Mouse (Mus musculus) limb, embryonic 10.5 days (tissue): ENCODE data around the gene Smap2. TPM values are rescaled to one million over a fixed set of nuclear protein-coding genes. Genes with fewer than 3 reads are reported as not detected.

Experiments used
- microRNA-seq: library from miRNA; unstranded; fragments of <30 nt; microRNA quantifications from one replicate; pipeline ENCODE4, GENCODE M21; 2017
- polyA plus RNA-seq: library from polyadenylated mRNA; unstranded; fragments of >200 nt; fragmentation: Nextera tagmentation; extraction: Ambion mirVana; gene quantifications from 2 replicates; pipeline ENCODE4 v1.2.1, GENCODE M21; 2016

The Smap2 gene
- polyA plus RNA-seq, 1 experiment from 2014 or later, result 14.3 TPM

Small RNAs within 50 kb of the gene (microRNA-seq; reads per million reads assigned to microRNA genes)
- gene Mir7015, result not detected

Other genes starting within 250 kb of the Smap2 start
- gene Nfyc, start 185.7 kb downstream of the Smap2 start, polyA plus RNA-seq, result 129 TPM in 2 replicates
- 0.24 and 0.39 TPM in 2 replicates for gene Rims3, start 162.4 kb downstream of the Smap2 start, polyA plus RNA-seq
- 36.4 and 37.3 TPM in 2 replicates for gene Exo5, start 92.2 kb downstream of the Smap2 start, polyA plus RNA-seq
- 11.5 and 11.9 TPM in 2 replicates for gene Zfp69, start 65.5 kb downstream of the Smap2 start, polyA plus RNA-seq
- gene Col9a2, start 22.1 kb upstream of the Smap2 start, polyA plus RNA-seq, result 1.1 and 9.1 TPM in 2 replicates
- 26.3 and 26.4 TPM in 2 replicates for gene Zmpste24, start 81.0 kb upstream of the Smap2 start, polyA plus RNA-seq
- not detected in 2 replicates for gene Tmco2, start 92.0 kb upstream of the Smap2 start, polyA plus RNA-seq
- gene Rlf, start 197.8 kb upstream of the Smap2 start, polyA plus RNA-seq, result 24.8 and 29.3 TPM in 2 replicates